Mouse (Mus musculus): ENCODE measurements around the gene Lrrn4. TPM values are rescaled to one million over a fixed set of nuclear protein-coding genes. Genes with fewer than 3 reads are reported as not detected.

Gene Lrrn4
- polyA plus RNA-seq, 1 experiment = 2.0 TPM

DNA sequence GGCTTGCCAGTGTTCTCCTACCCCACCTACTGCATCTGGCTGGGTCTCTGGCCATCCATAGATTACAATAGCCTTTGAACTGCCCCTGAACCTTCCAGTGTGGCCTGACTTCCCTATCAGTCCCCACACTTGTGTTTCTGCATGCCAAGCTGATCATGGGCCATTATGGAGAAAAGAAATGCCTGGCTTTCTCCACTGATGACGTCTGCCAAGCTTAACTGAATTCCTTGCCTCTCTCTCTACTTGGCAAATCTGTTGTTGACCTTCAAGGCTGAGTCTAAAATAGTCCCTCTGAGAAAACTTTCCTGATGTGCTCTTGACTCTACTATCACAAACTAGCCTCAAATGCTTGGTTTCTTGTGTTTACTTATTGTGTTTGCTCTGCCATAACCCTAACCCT lies 17.5 kb upstream of the Lrrn4 start:
- DNase-seq (ENCODE audit: low read depth in 1 of 2, low spot score in 2 of 2) = no peak
- TF ChIP-seq CTCF (IDR thresholded peaks at IDR 0.05; ENCODE audit: extremely low read depth, insufficient read depth, insufficient read length, insufficient replicate concordance) = no peak
- no peak for TF ChIP-seq POLR2A (IDR thresholded peaks at IDR 0.05; ENCODE audit: low read depth, low read length)
- Histone ChIP-seq H3K27ac (ENCODE audit: insufficient read depth, low read length) (no peak overlapping the region), H3K4me3 (ENCODE audit: extremely low read depth, insufficient read depth, insufficient read length) (no peak overlapping the region), H3K36me3 (ENCODE audit: control insufficient read depth, insufficient read depth, low read length) (no peaks in the 10 kb centered on the region), H3K27me3 (ENCODE audit: control insufficient read depth, insufficient read depth, low read length) (no peaks in the 10 kb centered on the region), H3K4me1 (ENCODE audit: control insufficient read depth, insufficient read depth, insufficient read length) (no peaks in the 10 kb centered on the region)
- WGBS = 58% methylated on average over 1 of the region's 1 CpGs

DNA sequence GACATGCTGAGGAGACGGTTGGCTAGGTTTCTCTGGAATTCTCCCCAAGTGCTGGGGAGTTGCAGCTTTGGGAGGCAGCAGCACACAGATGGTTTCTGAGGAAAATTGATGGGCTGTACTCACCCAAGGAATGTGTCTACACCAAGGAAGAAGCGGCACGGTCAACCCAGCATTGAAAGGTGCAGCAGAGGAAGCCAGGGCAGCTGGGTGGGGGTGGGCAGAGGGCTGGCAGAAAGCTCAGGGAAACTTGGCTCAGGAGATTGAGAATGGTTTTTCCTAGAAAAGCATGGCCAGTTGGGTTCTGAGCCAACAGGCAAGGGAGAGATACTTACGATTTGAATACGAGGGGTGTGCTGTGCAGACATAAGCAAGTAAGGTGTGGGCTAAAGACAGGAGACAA lies 13.1 kb upstream of the Lrrn4 start:
- Histone ChIP-seq H3K36me3 (ENCODE audit: control insufficient read depth, insufficient read depth, low read length) (no peaks in the 10 kb centered on the region), H3K4me3 (ENCODE audit: extremely low read depth, insufficient read depth, insufficient read length) (no peak overlapping the region), H3K27ac (ENCODE audit: insufficient read depth, low read length) (no peak overlapping the region), H3K27me3 (ENCODE audit: control insufficient read depth, insufficient read depth, low read length) (no peaks in the 10 kb centered on the region), H3K4me1 (ENCODE audit: control insufficient read depth, insufficient read depth, insufficient read length) (no peaks in the 10 kb centered on the region)
- 89% methylated on average over 5 of the region's 5 CpGs for WGBS
- DNase-seq (ENCODE audit: low read depth in 1 of 2, low spot score in 2 of 2) = no peak
- TF ChIP-seq POLR2A (IDR thresholded peaks at IDR 0.05; ENCODE audit: low read depth, low read length) = no peak
- no peak for TF ChIP-seq CTCF (IDR thresholded peaks at IDR 0.05; ENCODE audit: extremely low read depth, insufficient read depth, insufficient read length, insufficient replicate concordance)

DNA sequence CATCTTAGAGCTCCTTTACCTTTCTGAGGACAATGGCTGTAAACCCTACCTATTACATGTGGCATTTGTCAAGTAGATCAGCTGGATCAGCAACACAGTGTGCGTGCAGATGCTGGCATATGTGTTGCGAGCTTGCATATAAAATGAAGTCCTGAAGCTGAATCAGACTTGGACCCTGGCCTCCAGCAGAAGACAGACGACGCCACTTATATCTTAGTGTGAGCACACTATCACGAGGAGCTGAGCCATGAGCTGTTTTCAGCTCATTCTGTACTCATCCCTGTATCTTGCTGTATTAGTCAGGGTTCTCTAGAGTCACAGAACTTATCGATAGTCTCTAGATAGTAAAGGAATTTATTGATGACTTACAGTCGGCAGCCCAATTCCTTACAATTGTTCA lies 4.6 kb upstream of the Lrrn4 start:
- DNase-seq (ENCODE audit: low read depth in 1 of 2, low spot score in 2 of 2) = no peak
- 94% methylated on average over 7 of the region's 7 CpGs for WGBS

DNA sequence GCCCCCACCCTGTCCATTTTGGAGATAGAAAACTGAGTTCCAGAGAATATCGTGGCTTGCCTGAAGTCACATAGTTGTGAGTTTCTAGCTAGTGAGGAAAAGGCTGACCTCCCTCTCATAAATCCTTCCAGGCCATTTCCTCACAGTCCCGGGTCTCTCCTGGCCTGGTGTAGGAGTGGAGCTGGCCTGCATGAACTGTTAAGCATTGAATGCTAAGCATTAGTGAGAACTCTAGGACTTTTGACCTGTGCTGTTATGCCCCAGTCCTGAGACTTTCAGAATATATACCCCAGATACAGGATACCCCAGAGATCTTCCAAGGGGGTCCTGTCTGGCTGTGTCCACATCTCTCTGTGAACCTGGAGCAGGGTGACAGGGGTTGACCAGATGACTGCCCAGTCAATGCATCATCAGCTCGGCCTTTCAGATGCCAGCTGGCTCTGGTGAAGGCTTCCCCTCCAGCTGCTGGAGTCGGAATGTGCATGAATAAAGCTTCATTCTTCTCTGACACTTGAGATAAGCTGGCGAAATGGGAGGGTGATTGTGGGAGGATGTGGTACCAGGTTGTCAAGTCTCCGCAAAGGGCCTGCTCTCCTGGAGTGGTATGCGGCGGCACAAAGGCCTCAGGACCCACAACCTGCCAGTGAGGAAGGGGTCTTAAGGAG lies 3.7 kb upstream of the Lrrn4 start:
- H3K36me3 ChIP-seq (ENCODE audit: control insufficient read depth, insufficient read depth, low read length) = no peaks in the 10 kb centered on the region
- TF ChIP-seq POLR2A (IDR thresholded peaks at IDR 0.05; ENCODE audit: low read depth, low read length) = no peak
- no peaks in the 10 kb centered on the region for H3K27me3 ChIP-seq (ENCODE audit: control insufficient read depth, insufficient read depth, low read length)
- no peak overlapping the region for H3K27ac ChIP-seq (ENCODE audit: insufficient read depth, low read length)
- WGBS = 79% methylated on average over 8 of the region's 8 CpGs
- DNase-seq (ENCODE audit: low read depth in 1 of 2, low spot score in 2 of 2) = no peak
- H3K4me3 ChIP-seq (ENCODE audit: extremely low read depth, insufficient read depth, insufficient read length) = no peak overlapping the region
- peaks cover under 1% of the 10 kb centered on the region for H3K4me1 ChIP-seq (ENCODE audit: control insufficient read depth, insufficient read depth, insufficient read length)

More for the DNA sequence above, 4.6 kb upstream of the Lrrn4 start:
- Histone ChIP-seq H3K27ac (ENCODE audit: insufficient read depth, low read length) (no peak overlapping the region), H3K27me3 (ENCODE audit: control insufficient read depth, insufficient read depth, low read length) (no peaks in the 10 kb centered on the region), H3K36me3 (ENCODE audit: control insufficient read depth, insufficient read depth, low read length) (no peaks in the 10 kb centered on the region), H3K4me1 (ENCODE audit: control insufficient read depth, insufficient read depth, insufficient read length) (no peaks in the 10 kb centered on the region), H3K4me3 (ENCODE audit: extremely low read depth, insufficient read depth, insufficient read length) (no peak overlapping the region)
- no peak for TF ChIP-seq POLR2A (IDR thresholded peaks at IDR 0.05; ENCODE audit: low read depth, low read length)
- no peak for TF ChIP-seq CTCF (IDR thresholded peaks at IDR 0.05; ENCODE audit: extremely low read depth, insufficient read depth, insufficient read length, insufficient replicate concordance)

DNA sequence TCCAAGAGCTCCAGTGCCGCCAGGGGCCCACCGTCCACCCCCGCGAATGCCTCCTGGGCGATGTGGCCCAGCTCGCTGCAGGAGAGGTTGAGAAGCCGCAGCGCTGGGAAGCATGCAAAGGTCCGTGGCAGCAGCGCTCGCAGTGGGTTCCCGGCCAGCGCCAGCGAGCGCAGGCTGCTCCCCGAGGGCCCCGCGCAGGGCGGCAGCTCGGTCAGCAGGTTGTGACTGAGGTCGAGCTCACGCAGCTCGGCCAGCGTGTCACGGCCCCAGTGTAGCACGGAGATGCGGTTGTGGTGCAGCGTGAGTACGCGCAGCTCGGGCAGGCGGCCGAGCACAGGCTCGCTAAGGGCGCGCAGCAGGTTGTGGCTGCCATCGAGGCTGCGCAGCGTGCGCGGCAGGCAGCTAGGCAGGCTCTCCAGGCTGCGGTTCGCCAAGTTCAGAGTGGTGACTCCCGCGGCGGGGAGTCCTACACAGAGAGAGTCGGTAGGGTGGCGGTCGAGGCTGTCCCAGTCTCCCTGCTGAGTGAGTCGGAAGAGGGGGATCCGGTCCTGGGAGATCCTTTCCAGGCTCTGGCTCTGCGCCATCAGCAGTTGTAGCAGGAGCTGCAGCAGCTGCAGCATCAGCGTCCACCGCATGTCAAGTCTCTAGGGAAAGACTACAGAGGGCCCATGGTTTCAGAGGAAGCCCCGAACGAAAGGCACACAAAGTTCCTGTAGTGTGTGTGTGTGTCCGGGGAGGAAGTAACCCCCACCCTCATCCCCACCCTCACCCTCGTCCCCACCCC lies 1.2 kb downstream of the Lrrn4 start:
- DNase-seq (ENCODE audit: low read depth in 1 of 2, low spot score in 2 of 2) = peak in 1 of 2 experiments; percentile 6
- TF ChIP-seq POLR2A (IDR thresholded peaks at IDR 0.05; ENCODE audit: low read depth, low read length) = no peak
- TF ChIP-seq CTCF (IDR thresholded peaks at IDR 0.05; ENCODE audit: extremely low read depth, insufficient read depth, insufficient read length, insufficient replicate concordance) = no peak

DNA sequence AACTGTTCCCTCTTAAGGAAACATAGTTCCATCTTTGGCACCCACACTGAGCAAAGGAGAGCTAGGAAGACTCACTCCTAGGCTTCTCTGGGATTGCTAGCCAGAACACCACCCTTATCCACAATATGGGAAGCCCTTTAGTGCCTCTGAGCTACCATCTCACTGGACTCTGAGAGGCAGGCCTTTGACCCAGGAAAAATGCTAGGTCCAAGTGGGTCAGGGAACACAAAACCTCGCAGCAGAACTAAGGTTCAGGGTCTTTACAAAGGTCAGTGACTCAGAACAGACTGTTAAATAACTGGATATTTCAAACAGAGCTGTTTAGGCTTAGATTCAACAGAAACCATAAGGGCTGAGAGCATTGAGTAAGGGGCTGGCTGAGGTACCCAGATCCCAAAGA lies 3.7 kb downstream of the Lrrn4 start:
- no peak for DNase-seq (ENCODE audit: low read depth in 1 of 2, low spot score in 2 of 2)
- TF ChIP-seq POLR2A (IDR thresholded peaks at IDR 0.05; ENCODE audit: low read depth, low read length) = no peak
- TF ChIP-seq CTCF (IDR thresholded peaks at IDR 0.05; ENCODE audit: extremely low read depth, insufficient read depth, insufficient read length, insufficient replicate concordance) = no peak
- WGBS = 82% methylated on average over 1 of the region's 1 CpGs
- no peak overlapping the region for H3K27ac ChIP-seq (ENCODE audit: insufficient read depth, low read length)
- no peaks in the 10 kb centered on the region for H3K36me3 ChIP-seq (ENCODE audit: control insufficient read depth, insufficient read depth, low read length)
- 0 out of 2 replicates have a peak, but pooled peaks cover 2% of the 10 kb centered on the region for H3K27me3 ChIP-seq (ENCODE audit: control insufficient read depth, insufficient read depth, low read length)
- H3K4me3 ChIP-seq (ENCODE audit: extremely low read depth, insufficient read depth, insufficient read length) = no peak overlapping the region
- peaks cover 5% of the 10 kb centered on the region for H3K4me1 ChIP-seq (ENCODE audit: control insufficient read depth, insufficient read depth, insufficient read length)

More for the DNA sequence above, 1.2 kb downstream of the Lrrn4 start:
- no peak overlapping the region for H3K27ac ChIP-seq (ENCODE audit: insufficient read depth, low read length)
- no peaks in the 10 kb centered on the region for H3K36me3 ChIP-seq (ENCODE audit: control insufficient read depth, insufficient read depth, low read length)
- peaks cover 5% of the 10 kb centered on the region for H3K4me1 ChIP-seq (ENCODE audit: control insufficient read depth, insufficient read depth, insufficient read length)
- H3K27me3 ChIP-seq (ENCODE audit: control insufficient read depth, insufficient read depth, low read length) = 0 out of 2 replicates have a peak, but pooled peaks cover 2% of the 10 kb centered on the region
- under 1% methylated on average over 58 of the region's 58 CpGs for WGBS
- H3K4me3 ChIP-seq (ENCODE audit: extremely low read depth, insufficient read depth, insufficient read length) = peak overlapping the region; percentile 43
